Mouse (Mus musculus) MN1 (cell line): ENCODE results near the gene Aicda.
"Not testable (repeated sequence)": the region's sequence is repeated elsewhere in the genome, so short reads cannot be mapped to it uniquely, and the experiment has no call there.

Experiments used
- DNase-seq: peaks from one replicate; pipeline ENCODE4 v3.0.0-alpha.2; 2016; ENCODE audit warnings: low spot score

Aicda gene

GRCm38 (mm10) chr6:122555266-122555665, 1.7 kb downstream of the Aicda start:
- no peak for DNase-seq

GRCm38 (mm10) chr6:122556959-122557561, 3.5 kb downstream of the Aicda start:
- peak; percentile 57 for DNase-seq

- peak; percentile 72 for DNase-seq
Observed at GRCm38 (mm10) chr6:122560427-122560826, 6.8 kb downstream of the Aicda start.

GRCm38 (mm10) chr6:122561005-122561404, 7.4 kb downstream of the Aicda start:
- DNase-seq = no peak

- peak; percentile 45 for DNase-seq
Observed at GRCm38 (mm10) chr6:122562463-122562862, 8.9 kb downstream of the Aicda start.

- DNase-seq = no peak
Observed at GRCm38 (mm10) chr6:122565070-122565784, 11.6 kb downstream of the Aicda start.

GRCm38 (mm10) chr6:122569113-122569512, 15.5 kb downstream of the Aicda start:
- DNase-seq = no peak

- DNase-seq = no peak
Observed at GRCm38 (mm10) chr6:122569762-122570161, 16.2 kb downstream of the Aicda start.

- DNase-seq = no peak
Observed at GRCm38 (mm10) chr6:122570695-122571616, 17.4 kb downstream of the Aicda start.

- DNase-seq = no peak
Observed at GRCm38 (mm10) chr6:122571617-122571959, 18.0 kb downstream of the Aicda start.

- DNase-seq = not testable (repeated sequence)
Observed at GRCm38 (mm10) chr6:122575037-122575436, 21.4 kb downstream of the Aicda start.

- no peak for DNase-seq
Observed at GRCm38 (mm10) chr6:122577030-122577429, 23.4 kb downstream of the Aicda start.

GRCm38 (mm10) chr6:122579086-122579485, 25.5 kb downstream of the Aicda start:
- no peak for DNase-seq

GRCm38 (mm10) chr6:122591027-122591758, 37.6 kb downstream of the Aicda start:
- DNase-seq = no peak

GRCm38 (mm10) chr6:122592905-122593304, 39.3 kb downstream of the Aicda start:
- no peak for DNase-seq

- no peak for DNase-seq
Observed at GRCm38 (mm10) chr6:122595637-122596036, 42.0 kb downstream of the Aicda start.

GRCm38 (mm10) chr6:122596608-122597007, 43.0 kb downstream of the Aicda start:
- DNase-seq = no peak

GRCm38 (mm10) chr6:122598014-122598413, 44.4 kb downstream of the Aicda start:
- DNase-seq = no peak

GRCm38 (mm10) chr6:122598436-122598835, 44.8 kb downstream of the Aicda start:
- DNase-seq = no peak

GRCm38 (mm10) chr6:122599054-122599737, 45.6 kb downstream of the Aicda start:
- no peak for DNase-seq

GRCm38 (mm10) chr6:122600066-122600646, 46.6 kb downstream of the Aicda start:
- no peak for DNase-seq
